Mouse (Mus musculus) kidney, postnatal 0 days (tissue): ENCODE measurements around the gene Psapl1. TPM values are rescaled to one million over a fixed set of nuclear protein-coding genes. Genes with fewer than 3 reads are reported as not detected.

Source experiments
- ATAC-seq: fragments of 200-750 bp; cut with Nextera tagmentation; replicated peaks from 2 replicates; pipeline ENCODE4 v1.8.0; 2017; ENCODE audit warnings: low read depth, moderate number of reproducible peaks, moderate TSS enrichment, moderate library complexity; ENCODE audit not compliant: low FRiP score
- DNase-seq: peaks from one replicate; pipeline ENCODE4 v3.0.0-alpha.2; 2016; ENCODE audit warnings: low spot score
- H3K27ac ChIP-seq: fragments of 300-500 bp; sonication (generic); 2 replicates; pipeline ENCODE4 v1.5.1; 2014; ENCODE audit warnings: mild to moderate bottlenecking
- H3K27me3 ChIP-seq: fragments of 300-500 bp; sonication (generic); 2 replicates; pipeline ENCODE4 v1.6.1; 2014; ENCODE audit warnings: low read length, mixed read lengths; ENCODE audit not compliant: insufficient read depth
- H3K36me3 ChIP-seq: fragments of 300-500 bp; sonication (generic); 2 replicates; pipeline ENCODE4 v1.6.1; 2014; ENCODE audit warnings: low read length, mixed read lengths; ENCODE audit not compliant: insufficient read depth
- H3K4me1 ChIP-seq: fragments of 300-500 bp; sonication (generic); replicated peaks from 2 replicates; pipeline ENCODE4 v1.6.1; 2014; ENCODE audit warnings: antibody characterized with exemption, low read length, mixed read lengths; ENCODE audit not compliant: insufficient read depth
- H3K4me2 ChIP-seq: fragments of 300-500 bp; sonication (generic); 2 replicates; pipeline ENCODE4 v1.6.1; 2014; ENCODE audit warnings: mild to moderate bottlenecking, low read length, moderate library complexity, mixed read lengths
- H3K4me3 ChIP-seq: fragments of 300-500 bp; sonication (generic); replicated peaks from 2 replicates; pipeline ENCODE4 v1.5.1; 2014; ENCODE audit warnings: low read depth, low read length
- H3K9ac ChIP-seq: fragments of 300-500 bp; sonication (generic); 2 replicates; pipeline ENCODE4 v1.6.1; 2014; ENCODE audit warnings: low read depth, low read length
- H3K9me3 ChIP-seq: fragments of 300-500 bp; sonication (generic); replicated peaks from 2 replicates; pipeline ENCODE4 v1.6.1; 2016; ENCODE audit warnings: low read length, inconsistent platforms, mixed read lengths
- CTCF ChIP-seq: IDR thresholded peaks from 2 replicates; pipeline ENCODE4 v1.5.1; 2016; ENCODE audit warnings: antibody characterized with exemption, low read depth, mild to moderate bottlenecking, moderate library complexity
- WGBS: fragments of 180-500 bp; shearing (Covaris S2); extraction: QIAGEN DNeasy Blood & Tissue Kit; methylation state at CpG from one replicate; pipeline ENCODE4 v1.1.7; 2014; 5-methylcytosine and 5-hydroxymethylcytosine counted together
- polyA plus RNA-seq: library from polyadenylated mRNA; unstranded; fragments of >200 nt; fragmentation: Nextera tagmentation; extraction: Ambion mirVana; gene quantifications from 2 replicates; pipeline ENCODE4 v1.2.1, GENCODE M21; 2015

Psapl1 gene
- polyA plus RNA-seq: 0.32 and 0.34 TPM in 2 replicates

GRCm38 (mm10) chr5:36203916-36204315, at the start of gene Psapl1:
TSS of gene Psapl1 (plus strand) at chr5:36204021.
- H3K4me3 ChIP-seq: no peak within 1 kb of the TSS
- no peak within 1 kb of the TSS for H3K9ac ChIP-seq
- no peaks in the 10 kb centered on the region for H3K36me3 ChIP-seq
- H3K27ac ChIP-seq: no peak within 1 kb of the TSS
- WGBS: 79% methylated on average over 10 of the region's 10 CpGs
- DNase-seq (no peak), ATAC-seq (no peak)
- H3K4me2 ChIP-seq: no peak within 1 kb of the TSS
- H3K4me1 ChIP-seq: no peaks in the 10 kb centered on the region
- no peaks in the 10 kb centered on the region for H3K27me3 ChIP-seq
- no peak for TF ChIP-seq CTCF
- H3K9me3 ChIP-seq: no peaks in the 10 kb centered on the region

DNA sequence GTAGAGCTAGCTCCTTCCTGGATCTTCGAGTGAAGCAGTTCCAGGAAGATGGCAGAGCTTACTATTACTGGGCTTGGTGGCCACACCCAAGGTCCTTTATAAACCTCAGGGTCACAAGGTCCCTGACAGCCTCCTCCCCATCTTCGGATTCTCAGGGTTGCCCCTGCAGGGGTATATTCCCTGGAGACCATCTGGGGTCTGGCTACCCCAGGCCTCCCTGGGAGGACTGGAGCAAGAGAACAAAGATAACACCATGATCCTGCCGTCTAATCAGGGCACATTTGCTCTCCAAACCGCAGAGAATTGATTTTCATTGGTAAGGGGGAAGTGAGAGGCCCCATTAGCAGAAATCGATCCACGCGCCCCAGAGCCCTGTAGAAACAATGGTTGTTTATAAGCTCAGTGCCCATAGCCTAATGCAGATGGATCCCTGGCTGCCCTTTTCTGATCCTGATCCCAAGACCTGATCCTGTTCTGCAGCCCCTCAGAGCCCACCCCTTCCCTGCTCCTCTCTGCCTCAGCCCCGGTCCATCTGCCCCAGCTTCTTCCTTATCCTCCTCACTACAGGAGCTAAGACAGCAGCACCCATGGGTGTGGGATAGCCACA, 48.8 kb upstream of the Psapl1 start:
- Histone ChIP-seq H3K4me3 (no peak overlapping the region), H3K4me2 (no peak overlapping the region), H3K9ac (no peak overlapping the region), H3K27me3 (no peaks in the 10 kb centered on the region), H3K4me1 (no peaks in the 10 kb centered on the region), H3K9me3 (no peaks in the 10 kb centered on the region), H3K27ac (no peak overlapping the region), H3K36me3 (no peaks in the 10 kb centered on the region)
- no peak for DNase-seq
- no peak for TF ChIP-seq CTCF
- 55% methylated on average over 8 of the region's 8 CpGs for WGBS
- ATAC-seq: no peak

- no peaks in the 10 kb centered on the region for H3K36me3 ChIP-seq
- 75% methylated on average over 21 of the region's 21 CpGs for WGBS
- H3K4me3 ChIP-seq: no peak overlapping the region
- H3K4me2 ChIP-seq: no peak overlapping the region
- DNase-seq: no peak
- H3K27me3 ChIP-seq: no peaks in the 10 kb centered on the region
- no peak overlapping the region for H3K9ac ChIP-seq
- no peak overlapping the region for H3K27ac ChIP-seq
- no peak for TF ChIP-seq CTCF
- ATAC-seq: no peak
- no peaks in the 10 kb centered on the region for H3K4me1 ChIP-seq
- H3K9me3 ChIP-seq: no peaks in the 10 kb centered on the region
Measured at GRCm38 (mm10) chr5:36165424-36166302, 38.2 kb upstream of the Psapl1 start.

DNA sequence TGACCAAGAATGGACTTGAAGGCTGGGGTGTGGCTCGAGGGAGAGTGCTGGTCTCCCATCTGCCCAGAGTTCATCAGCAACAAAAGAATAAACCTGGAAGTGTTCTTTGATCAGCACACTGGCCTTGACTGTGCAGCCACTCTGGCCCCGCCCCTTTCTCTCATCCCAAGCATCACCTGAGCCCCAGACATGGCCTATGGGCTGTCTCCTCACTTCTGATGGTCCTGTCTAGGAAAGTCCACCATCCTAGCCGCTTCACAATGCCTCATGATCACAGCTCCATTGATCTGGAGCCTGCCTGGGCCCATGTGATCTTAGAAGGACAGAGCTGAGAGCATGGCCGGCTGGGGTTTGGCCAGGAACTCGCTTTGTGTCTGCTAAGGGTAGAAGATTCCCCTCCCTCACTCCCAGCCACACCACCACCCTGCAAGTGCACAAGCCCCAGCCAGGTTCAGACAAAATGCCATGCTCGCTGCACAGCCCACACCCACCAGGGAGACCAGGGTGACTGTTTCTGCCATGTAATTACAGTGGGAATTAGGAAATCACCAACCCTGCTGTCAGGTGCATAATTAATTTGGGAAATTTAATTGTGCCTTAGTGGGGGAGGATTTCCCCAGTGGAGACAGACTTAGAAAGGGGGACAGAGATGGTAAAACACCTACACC, 37.3 kb upstream of the Psapl1 start:
- Histone ChIP-seq H3K4me3 (no peak overlapping the region), H3K4me1 (no peaks in the 10 kb centered on the region), H3K27me3 (no peaks in the 10 kb centered on the region), H3K36me3 (no peaks in the 10 kb centered on the region), H3K9me3 (no peaks in the 10 kb centered on the region), H3K27ac (no peak overlapping the region), H3K9ac (no peak overlapping the region), H3K4me2 (no peak overlapping the region)
- no peak for TF ChIP-seq CTCF
- WGBS: 68% methylated on average over 6 of the region's 6 CpGs
- no peak for DNase-seq
- ATAC-seq: no peak

GRCm38 (mm10) chr5:36168963-36169650, 34.7 kb upstream of the Psapl1 start:
- peak; percentile 35 for DNase-seq
- no peak overlapping the region for H3K27ac ChIP-seq
- WGBS: 59% methylated on average over 14 of the region's 14 CpGs

More at GRCm38 (mm10) chr5:36168963-36169650, 34.7 kb upstream of the Psapl1 start:
- Histone ChIP-seq H3K4me2 (no peak overlapping the region), H3K4me1 (no peaks in the 10 kb centered on the region), H3K27me3 (no peaks in the 10 kb centered on the region), H3K9ac (no peak overlapping the region), H3K36me3 (no peaks in the 10 kb centered on the region), H3K4me3 (no peak overlapping the region), H3K9me3 (no peaks in the 10 kb centered on the region)
- no peak for TF ChIP-seq CTCF
- ATAC-seq: no peak
